Mouse (Mus musculus) hindbrain, embryonic 13.5 days (tissue): ENCODE measurements around the gene AC161166.1. TPM values are rescaled to one million over a fixed set of nuclear protein-coding genes. Genes with fewer than 3 reads are reported as not detected.
A peak's percentile ranks its signal among the peaks of the same experiment; 100 is the strongest.

ENCODE experiments used
- ATAC-seq: fragments of 200-750 bp; cut with Nextera tagmentation; 2 replicates; pipeline ENCODE4 v1.8.0; 2017; ENCODE audit warnings: moderate TSS enrichment; ENCODE audit not compliant: low FRiP score
- H3K27ac ChIP-seq: fragments of 300-500 bp; sonication (generic); 2 replicates; pipeline ENCODE4 v1.5.1; 2015; ENCODE audit warnings: inconsistent platforms, mild to moderate bottlenecking, moderate library complexity
- H3K27me3 ChIP-seq: fragments of 300-500 bp; sonication (generic); 2 replicates; pipeline ENCODE4 v1.6.1; 2015; ENCODE audit warnings: mild to moderate bottlenecking, inconsistent platforms
- H3K36me3 ChIP-seq: fragments of 300-500 bp; sonication (generic); 2 replicates; pipeline ENCODE4 v1.6.1; 2015; ENCODE audit warnings: mild to moderate bottlenecking, inconsistent platforms
- H3K4me1 ChIP-seq: fragments of 300-500 bp; sonication (generic); replicated peaks from 2 replicates; pipeline ENCODE4 v1.6.1; 2015; ENCODE audit warnings: inconsistent platforms
- H3K4me2 ChIP-seq: fragments of 300-500 bp; sonication (generic); 2 replicates; pipeline ENCODE4 v1.6.1; 2015; ENCODE audit warnings: inconsistent platforms, mild to moderate bottlenecking, moderate library complexity
- H3K4me3 ChIP-seq: fragments of 300-500 bp; sonication (generic); 2 replicates; pipeline ENCODE4 v1.5.1; 2015; ENCODE audit warnings: mild to moderate bottlenecking, inconsistent platforms
- H3K9ac ChIP-seq: fragments of 300-500 bp; sonication (generic); 2 replicates; pipeline ENCODE4 v1.6.1; 2015; ENCODE audit warnings: mild to moderate bottlenecking, inconsistent platforms
- H3K9me3 ChIP-seq: fragments of 300-500 bp; sonication (generic); 2 replicates; pipeline ENCODE4 v1.6.1; 2016; ENCODE audit warnings: inconsistent platforms
- WGBS: fragments of 180-500 bp; shearing (Covaris S2); methylation state at CpG from one replicate; pipeline ENCODE4 v1.1.7; 2015; 5-methylcytosine and 5-hydroxymethylcytosine counted together
- polyA plus RNA-seq: library from polyadenylated mRNA; unstranded; fragments of >200 nt; fragmentation: Nextera tagmentation; extraction: Ambion mirVana; gene quantifications from 2 replicates; pipeline ENCODE4 v1.2.1, GENCODE M21; 2015

The AC161166.1 gene
- polyA plus RNA-seq, 1 experiment from 2014 or later, result 1.6 TPM

GRCm38 (mm10) chr7:24537081-24537480, 24.8 kb upstream of the AC161166.1 start:
- 71% methylated on average over 4 of the region's 4 CpGs for WGBS
- Histone ChIP-seq H3K9ac (no peak overlapping the region), H3K4me2 (no peak overlapping the region), H3K27me3 (peaks cover 12% of the 10 kb centered on the region; the same call in 1 of the 2 replicates), H3K4me3 (no peak overlapping the region), H3K4me1 (peaks cover 35% of the 10 kb centered on the region), H3K9me3 (no peaks in the 10 kb centered on the region), H3K36me3 (peaks cover 49% of the 10 kb centered on the region), H3K27ac (no peak overlapping the region)
- ATAC-seq, result no peak

- H3K27me3 ChIP-seq, result peaks cover 12% of the 10 kb centered on the region; the same call in 1 of the 2 replicates
- 34% methylated on average over 19 of the region's 19 CpGs for WGBS
- peaks cover 49% of the 10 kb centered on the region for H3K36me3 ChIP-seq
- H3K4me3 ChIP-seq, result peak overlapping the region; percentile 19
- no peak overlapping the region for H3K27ac ChIP-seq
- H3K4me1 ChIP-seq, result peaks cover 47% of the 10 kb centered on the region
- peak overlapping the region; percentile 66 for H3K9ac ChIP-seq
- no peak for ATAC-seq
- H3K4me2 ChIP-seq, result peak overlapping the region; percentile 35
- no peaks in the 10 kb centered on the region for H3K9me3 ChIP-seq
These were observed 22.0 kb upstream of the AC161166.1 start for GRCm38 (mm10) chr7:24534301-24534700.

GRCm38 (mm10) chr7:24533806-24534205, 21.6 kb upstream of the AC161166.1 start:
- Histone ChIP-seq H3K9me3 (no peaks in the 10 kb centered on the region), H3K4me1 (peaks cover 51% of the 10 kb centered on the region), H3K27ac (no peak overlapping the region), H3K27me3 (peaks cover 12% of the 10 kb centered on the region; the same call in 1 of the 2 replicates), H3K9ac (peak overlapping the region; percentile 66), H3K4me2 (peak overlapping the region; percentile 35), H3K36me3 (peaks cover 44% of the 10 kb centered on the region), H3K4me3 (peak overlapping the region; percentile 19)
- 19% methylated on average over 42 of the region's 42 CpGs for WGBS
- no peak for ATAC-seq

- Histone ChIP-seq H3K4me1 (peaks cover 49% of the 10 kb centered on the region), H3K9ac (peak overlapping the region; percentile 66), H3K9me3 (no peaks in the 10 kb centered on the region), H3K27me3 (peaks cover 12% of the 10 kb centered on the region; the same call in 1 of the 2 replicates), H3K36me3 (peaks cover 43% of the 10 kb centered on the region), H3K4me3 (peak overlapping the region; percentile 19; the same call in 1 of the 2 replicates), H3K4me2 (peak overlapping the region; percentile 35), H3K27ac (no peak overlapping the region)
- no peak for ATAC-seq
- WGBS, result 57% methylated on average over 28 of the region's 28 CpGs
These were observed 20.8 kb upstream of the AC161166.1 start for GRCm38 (mm10) chr7:24533031-24533571.

DNA sequence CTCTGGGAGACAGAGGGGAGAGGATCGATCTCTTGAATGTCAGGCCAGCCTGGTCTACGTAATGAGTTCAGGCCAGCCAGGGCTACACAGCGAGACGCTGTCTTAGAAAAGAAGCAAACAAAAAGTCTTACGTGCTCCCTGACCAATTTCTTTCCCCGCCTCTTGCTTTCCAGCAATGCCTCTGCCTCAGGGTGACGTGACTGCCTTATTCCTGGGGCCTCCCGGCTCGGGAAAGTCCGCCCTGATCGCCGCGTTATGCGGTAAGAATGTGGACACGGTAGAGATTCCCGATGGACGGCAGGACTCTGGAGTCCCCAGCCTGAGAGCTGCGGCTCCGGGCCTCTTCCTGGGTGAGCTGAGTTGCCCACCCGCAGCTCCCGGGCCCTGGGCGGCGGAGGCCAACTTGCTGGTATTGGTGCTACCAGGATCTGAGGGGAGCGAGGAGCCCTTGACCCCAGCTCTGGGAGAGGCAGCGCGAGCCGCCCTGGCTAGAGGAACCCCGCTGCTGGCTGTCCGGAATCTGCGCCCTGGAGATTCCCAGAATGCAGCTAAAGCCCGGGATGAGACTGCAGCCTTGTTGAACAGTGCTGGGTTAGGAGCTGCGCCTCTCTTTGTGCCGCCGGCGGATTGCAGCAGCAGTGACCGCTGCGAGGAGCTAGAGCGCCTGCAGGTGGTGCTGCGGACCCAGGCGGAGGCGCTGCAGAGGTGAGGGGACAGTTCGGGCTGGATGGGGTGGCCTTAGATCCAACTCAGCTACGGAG, 19.1 kb upstream of the AC161166.1 start:
- ATAC-seq, result peak; percentile 41
- peaks cover 12% of the 10 kb centered on the region; the same call in 1 of the 2 replicates for H3K27me3 ChIP-seq
- H3K27ac ChIP-seq, result peak overlapping the region; percentile 93
- no peaks in the 10 kb centered on the region for H3K9me3 ChIP-seq
- under 1% methylated on average over 43 of the region's 43 CpGs for WGBS
- H3K4me1 ChIP-seq, result peaks cover 47% of the 10 kb centered on the region
- H3K4me3 ChIP-seq, result peak overlapping the region; percentile 79
- peak overlapping the region; percentile 99 for H3K9ac ChIP-seq
- H3K36me3 ChIP-seq, result peaks cover 40% of the 10 kb centered on the region
- peak overlapping the region; percentile 93 for H3K4me2 ChIP-seq

DNA sequence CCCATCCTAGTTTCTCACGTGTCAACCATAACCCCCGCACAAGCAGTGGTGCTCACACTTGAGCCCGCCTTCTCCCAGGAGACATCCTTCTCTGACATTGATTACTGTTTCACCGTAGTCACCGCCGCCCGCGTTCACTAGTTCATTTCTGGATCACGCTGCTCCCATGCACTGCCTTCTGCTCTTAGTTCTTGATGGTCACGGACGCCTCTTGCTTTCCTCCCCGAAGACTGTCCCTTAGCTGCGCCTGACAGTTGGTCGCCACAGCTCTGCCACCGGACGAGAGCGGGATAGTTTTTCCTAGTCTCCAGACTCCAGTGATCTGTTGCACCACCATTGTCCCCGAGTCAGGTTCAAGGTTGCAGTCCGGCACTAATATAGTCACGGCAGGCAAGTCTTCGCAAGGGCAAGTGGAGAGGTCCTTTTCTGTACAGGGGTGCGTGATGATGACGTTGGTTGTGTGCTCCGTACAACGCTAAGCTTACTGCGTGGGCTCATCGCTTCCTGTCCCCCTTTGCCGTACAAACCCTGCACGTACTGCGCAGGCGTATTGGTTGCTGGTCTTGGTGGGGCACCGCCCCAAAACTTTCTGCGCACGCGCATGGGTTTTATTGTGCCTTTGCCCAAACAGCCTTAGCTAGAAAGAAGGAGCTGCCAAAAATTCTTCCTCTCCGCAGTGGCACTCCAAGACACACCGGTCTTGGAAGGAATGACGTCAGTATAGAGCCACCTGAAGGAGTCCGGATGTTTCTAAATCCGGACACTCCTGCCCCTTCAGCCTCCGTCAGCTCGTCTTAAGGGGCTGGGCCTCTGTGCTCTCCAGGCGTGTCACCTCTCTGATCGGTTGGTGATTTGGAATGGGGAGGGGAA, 18.0 kb upstream of the AC161166.1 start, which contains the start of gene Irgq:
Gene Irgq (plus strand): TSS at position 628 of the 870 bp plus-strand sequence.
- H3K4me2 ChIP-seq, result peak within 1 kb of the TSS; percentile 93
- peak within 1 kb of the TSS; percentile 79 for H3K4me3 ChIP-seq
- H3K36me3 ChIP-seq, result peaks cover 29% of the 10 kb centered on the region
- H3K9ac ChIP-seq, result peak within 1 kb of the TSS; percentile 99
- peaks cover 12% of the 10 kb centered on the region; the same call in 1 of the 2 replicates for H3K27me3 ChIP-seq
- H3K4me1 ChIP-seq, result peaks cover 47% of the 10 kb centered on the region
- no peaks in the 10 kb centered on the region for H3K9me3 ChIP-seq
- peak; percentile 95 for ATAC-seq
- WGBS, result under 1% methylated on average over 44 of the region's 44 CpGs
- peak within 1 kb of the TSS; percentile 93 for H3K27ac ChIP-seq

DNA sequence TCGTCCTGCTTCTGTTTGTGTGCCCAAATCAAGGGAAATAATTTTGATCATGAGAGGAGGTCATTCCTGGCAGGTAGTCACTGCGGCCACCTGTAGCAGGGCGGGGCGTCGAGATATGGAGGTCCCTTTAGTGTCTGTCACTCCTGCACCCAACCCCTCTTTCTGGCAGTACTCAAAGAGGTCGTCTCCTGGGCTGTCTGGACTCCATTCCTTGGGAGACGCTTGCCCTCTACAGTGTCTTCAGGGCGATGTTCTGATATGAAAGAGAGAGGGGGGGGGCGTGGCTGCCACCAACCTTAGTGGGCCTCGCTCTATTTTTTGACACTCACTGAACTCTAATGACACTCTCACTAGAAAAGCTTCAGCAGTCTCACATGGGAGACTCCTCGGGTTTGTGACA, 17.3 kb upstream of the AC161166.1 start:
- H3K9ac ChIP-seq, result peak overlapping the region; percentile 77
- WGBS, result 62% methylated on average over 11 of the region's 11 CpGs
- H3K27ac ChIP-seq, result peak overlapping the region; percentile 93
- H3K27me3 ChIP-seq, result peaks cover 12% of the 10 kb centered on the region; the same call in 1 of the 2 replicates
- H3K9me3 ChIP-seq, result no peaks in the 10 kb centered on the region
- peaks cover 22% of the 10 kb centered on the region for H3K36me3 ChIP-seq
- peak overlapping the region; percentile 93 for H3K4me2 ChIP-seq
- peak overlapping the region; percentile 79 for H3K4me3 ChIP-seq
- H3K4me1 ChIP-seq, result peaks cover 40% of the 10 kb centered on the region
- no peak for ATAC-seq

- no peak overlapping the region for H3K9ac ChIP-seq
- no peaks in the 10 kb centered on the region for H3K9me3 ChIP-seq
- 93% methylated on average over 11 of the region's 11 CpGs for WGBS
- H3K4me2 ChIP-seq, result peak overlapping the region; percentile 93; the same call in 1 of the 2 replicates
- no peak for ATAC-seq
- peaks cover 33% of the 10 kb centered on the region for H3K4me1 ChIP-seq
- peaks cover 10% of the 10 kb centered on the region; the same call in 1 of the 2 replicates for H3K27me3 ChIP-seq
- H3K27ac ChIP-seq, result no peak overlapping the region
- H3K36me3 ChIP-seq, result peaks cover 14% of the 10 kb centered on the region
- H3K4me3 ChIP-seq, result peak overlapping the region; percentile 79; the same call in 1 of the 2 replicates
These were observed 16.6 kb upstream of the AC161166.1 start for GRCm38 (mm10) chr7:24528861-24529260.

- Histone ChIP-seq H3K4me1 (peaks cover 10% of the 10 kb centered on the region), H3K27me3 (peaks cover 6% of the 10 kb centered on the region; the same call in 1 of the 2 replicates), H3K9me3 (no peaks in the 10 kb centered on the region), H3K4me3 (no peak overlapping the region), H3K9ac (no peak overlapping the region), H3K36me3 (peaks cover 6% of the 10 kb centered on the region; the same call in 1 of the 2 replicates), H3K4me2 (no peak overlapping the region), H3K27ac (no peak overlapping the region)
- WGBS, result 90% methylated on average over 12 of the region's 12 CpGs
- ATAC-seq, result no peak
These were observed 13.6 kb upstream of the AC161166.1 start for GRCm38 (mm10) chr7:24525686-24526420.

DNA sequence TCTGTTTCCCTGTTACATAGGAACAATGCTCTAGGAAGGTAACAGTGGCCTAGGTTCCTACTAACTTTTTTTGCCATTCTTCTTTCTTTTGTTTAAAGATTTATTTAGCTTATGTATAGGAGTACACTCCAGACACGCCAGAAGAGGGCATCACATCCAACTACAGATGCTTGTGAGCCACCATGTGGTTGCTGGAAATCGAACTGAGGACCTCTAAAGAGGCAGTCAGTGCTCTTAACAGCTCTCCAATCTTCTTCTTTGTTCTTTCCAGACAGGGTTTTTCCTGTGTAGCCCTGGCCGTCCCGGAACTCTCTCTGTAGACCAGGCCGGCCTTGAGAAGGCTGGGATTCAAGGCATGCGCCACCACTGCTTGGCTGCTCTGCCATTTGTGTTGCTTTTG, 12.7 kb upstream of the AC161166.1 start:
- Histone ChIP-seq H3K4me2 (no peak overlapping the region), H3K9me3 (no peaks in the 10 kb centered on the region), H3K27ac (no peak overlapping the region), H3K4me3 (no peak overlapping the region), H3K9ac (no peak overlapping the region), H3K27me3 (peaks cover 6% of the 10 kb centered on the region; the same call in 1 of the 2 replicates), H3K36me3 (peaks cover 8% of the 10 kb centered on the region; the same call in 1 of the 2 replicates), H3K4me1 (peaks cover 10% of the 10 kb centered on the region)
- 86% methylated on average over 6 of the region's 6 CpGs for WGBS
- no peak for ATAC-seq

DNA sequence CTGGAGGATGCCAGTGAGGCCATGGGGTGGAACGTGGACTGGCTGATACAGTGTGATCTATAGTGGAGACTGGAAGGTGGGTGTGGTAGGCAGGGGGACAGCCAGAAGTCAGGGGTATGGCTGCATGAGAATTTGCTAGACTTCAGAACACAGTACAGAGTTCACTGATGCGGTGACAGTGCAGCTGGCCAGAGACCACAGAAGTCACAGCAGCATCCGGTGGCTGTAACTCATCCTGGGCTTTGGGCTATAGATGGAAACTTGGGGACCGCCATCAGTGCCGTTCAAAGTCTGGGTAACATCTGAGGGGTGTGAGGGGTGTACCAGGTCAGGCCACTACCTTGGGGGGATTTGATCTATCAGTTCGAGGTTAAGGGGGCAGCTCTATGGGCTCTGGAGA, 11.5 kb upstream of the AC161166.1 start:
- Histone ChIP-seq H3K4me1 (no peaks in the 10 kb centered on the region; the same call in 1 of the 2 replicates), H3K27me3 (peaks cover 6% of the 10 kb centered on the region; the same call in 1 of the 2 replicates), H3K4me3 (no peak overlapping the region), H3K9me3 (no peaks in the 10 kb centered on the region), H3K4me2 (no peak overlapping the region), H3K36me3 (peaks cover 10% of the 10 kb centered on the region), H3K9ac (no peak overlapping the region), H3K27ac (no peak overlapping the region)
- no peak for ATAC-seq
- 92% methylated on average over 6 of the region's 6 CpGs for WGBS
